Mouse (Mus musculus): Measurements from ENCODE around the gene Pdcd7. TPM values are rescaled to one million over a fixed set of nuclear protein-coding genes. Genes with fewer than 3 reads are reported as not detected.

Gene Pdcd7
- total RNA-seq, 2 experiments from 2014 or later = 11.5 to 12.6 TPM

DNA sequence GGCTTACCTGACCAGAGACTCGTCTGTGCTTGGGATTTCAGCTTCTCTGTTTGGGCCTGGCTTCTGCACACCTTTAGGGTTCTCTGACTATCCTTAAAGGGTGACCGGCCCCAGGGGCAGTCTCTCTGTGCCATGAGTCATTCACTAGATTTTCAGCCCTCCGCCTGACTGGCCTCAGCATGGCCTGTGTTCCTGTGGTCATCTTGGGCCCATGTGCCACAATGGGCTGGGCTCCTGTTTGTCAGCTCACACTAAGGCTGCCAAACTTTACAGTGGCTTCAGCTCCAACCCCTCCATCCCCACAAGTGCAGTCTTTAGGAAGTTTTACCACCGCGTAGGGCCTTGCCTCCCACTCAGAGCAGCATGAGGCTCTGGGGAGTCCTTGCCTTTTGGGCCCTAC is 7.3 kb downstream of the Pdcd7 start:
- no peak for DNase-seq (ENCODE audit: low spot score)
- intact Hi-C loops (cut with DNase I) = no loop called here

DNA sequence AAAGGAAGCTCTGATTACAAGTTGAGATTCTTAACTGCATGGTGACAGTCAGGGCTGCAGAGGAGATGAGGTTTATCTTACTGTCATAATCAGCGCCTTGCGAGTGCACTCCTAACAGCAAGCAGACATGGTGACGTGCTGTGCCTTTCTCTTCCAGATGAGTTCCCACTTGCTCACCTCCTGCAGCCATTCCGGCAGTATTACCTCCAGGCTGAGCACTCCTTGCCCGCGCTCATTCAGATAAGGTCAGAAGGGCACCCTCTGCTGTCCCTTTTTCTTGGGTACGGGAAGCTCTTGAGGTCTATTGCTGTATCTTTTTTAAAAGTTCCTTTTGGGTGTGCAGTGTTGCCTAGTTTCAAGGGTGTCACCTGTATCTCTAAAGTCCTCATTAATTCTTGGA is 10.7 kb downstream of the Pdcd7 start:
- intact Hi-C loops (cut with DNase I) = no loop called here
- DNase-seq (ENCODE audit: low spot score) = no peak

DNA sequence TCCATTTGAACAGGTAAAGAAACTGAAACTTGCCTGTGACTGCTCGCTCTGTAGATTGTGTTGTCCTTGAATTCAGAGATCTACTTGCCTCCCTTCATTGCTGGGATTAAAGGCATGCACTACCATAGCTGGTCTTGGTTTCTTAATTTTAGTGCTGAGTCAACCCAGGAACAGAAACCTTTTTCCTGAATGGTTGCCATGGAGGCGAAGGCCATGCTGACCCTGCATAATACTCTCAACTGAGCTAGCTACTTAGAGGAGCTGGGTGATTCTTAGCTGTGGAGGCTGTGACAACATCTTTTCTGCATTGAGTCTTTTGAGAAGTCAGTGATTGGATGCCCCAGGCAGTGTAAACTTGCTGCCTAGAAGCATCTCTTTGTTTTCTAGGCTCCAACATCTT is 11.1 kb downstream of the Pdcd7 start:
- DNase-seq (ENCODE audit: low spot score) = no peak
- intact Hi-C loops (cut with DNase I) = no loop called here

DNA sequence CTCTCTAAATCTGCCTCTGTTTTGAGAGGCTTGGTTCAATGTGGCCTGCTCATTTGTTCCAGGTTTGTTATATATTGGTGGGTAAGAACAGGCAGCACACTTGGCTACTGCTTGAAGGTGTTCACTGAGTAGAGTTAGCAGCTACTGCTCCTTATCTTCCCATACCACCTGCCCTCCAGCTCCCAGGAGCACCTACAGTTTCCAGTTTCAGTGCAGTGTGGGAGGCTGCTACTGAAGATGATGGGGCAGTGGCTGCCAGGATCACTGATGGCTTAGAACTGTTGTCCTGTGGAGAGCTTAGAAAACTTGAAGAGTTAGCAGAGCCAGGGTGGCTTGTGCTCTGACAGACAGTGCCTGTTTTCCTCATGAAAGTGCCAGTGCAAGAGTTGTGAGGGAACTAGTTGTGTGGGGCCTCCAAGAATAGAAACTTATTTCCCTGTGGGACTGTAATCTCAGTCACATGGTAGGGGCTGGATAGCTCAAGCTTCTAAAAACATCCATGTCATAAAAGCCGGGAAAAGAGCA is 13.1 kb downstream of the Pdcd7 start:
- DNase-seq (ENCODE audit: low spot score) = no peak

DNA sequence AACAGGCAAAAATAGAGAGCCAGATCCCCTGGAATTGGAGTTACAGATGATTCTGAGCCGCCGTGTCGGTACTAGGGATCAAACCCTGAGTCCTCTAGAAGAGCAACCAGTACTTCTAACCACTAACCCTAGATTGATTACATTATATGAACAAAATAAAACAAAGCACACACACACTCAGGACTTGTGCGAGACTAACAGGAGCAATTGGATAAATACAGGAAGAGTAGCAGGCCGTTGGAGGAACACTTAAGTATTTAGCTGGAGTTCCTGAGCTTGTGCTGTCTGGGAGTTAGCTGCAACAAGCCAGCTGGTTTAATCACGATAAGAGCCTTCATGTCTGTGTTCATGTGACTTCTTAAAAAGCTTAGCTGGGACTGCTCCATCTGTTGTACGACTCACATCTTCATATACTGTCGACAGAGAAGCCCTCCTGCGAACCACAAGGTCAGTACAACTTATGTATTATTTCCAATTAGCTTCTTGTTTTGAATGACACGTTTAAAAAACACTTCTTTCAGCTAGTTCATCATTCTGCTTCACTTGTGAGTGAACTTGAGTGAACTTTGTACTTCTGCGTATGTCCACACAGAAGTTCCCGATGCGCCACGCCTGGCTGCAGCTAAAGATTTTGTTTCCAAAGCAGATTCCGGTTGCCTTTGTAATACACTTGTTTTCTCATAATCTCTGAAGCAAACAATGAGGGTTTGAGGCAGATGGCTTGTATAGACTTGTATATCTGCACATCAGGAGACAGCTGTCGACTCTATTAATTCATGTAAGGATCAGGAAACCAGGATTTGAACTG is 14.9 kb downstream of the Pdcd7 start, which contains the start of gene Ubap1l:
Gene Ubap1l, plus strand, starts transcription at position 401 of the 808 bp plus-strand sequence.
- intact Hi-C loops (cut with DNase I) = no loop called here
- DNase-seq (ENCODE audit: low spot score) = no peak

More for the DNA sequence above, 13.1 kb downstream of the Pdcd7 start:
- intact Hi-C loops (cut with DNase I) = no loop called here

DNA sequence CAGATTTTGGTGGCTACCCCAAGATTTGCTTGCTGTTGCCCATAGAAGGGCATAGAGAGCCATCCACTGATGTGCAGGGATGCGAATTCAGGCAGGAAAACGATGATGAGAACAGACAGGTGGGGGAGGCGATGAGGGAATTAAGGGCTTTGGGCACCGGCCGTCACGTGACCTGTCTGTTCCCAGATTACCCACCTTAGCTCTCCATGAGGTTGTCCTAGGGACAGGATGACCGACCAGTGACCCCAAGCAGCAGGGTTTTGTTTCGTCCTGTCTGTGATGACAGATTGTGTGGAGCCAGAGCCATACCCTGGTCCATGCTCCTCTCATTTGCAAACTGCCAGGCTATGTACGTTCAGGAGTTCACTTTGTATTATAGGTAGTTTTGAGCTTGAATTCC is 17.8 kb downstream of the Pdcd7 start:
- intact Hi-C loops (cut with DNase I) = no loop called here
- DNase-seq (ENCODE audit: low spot score) = no peak

DNA sequence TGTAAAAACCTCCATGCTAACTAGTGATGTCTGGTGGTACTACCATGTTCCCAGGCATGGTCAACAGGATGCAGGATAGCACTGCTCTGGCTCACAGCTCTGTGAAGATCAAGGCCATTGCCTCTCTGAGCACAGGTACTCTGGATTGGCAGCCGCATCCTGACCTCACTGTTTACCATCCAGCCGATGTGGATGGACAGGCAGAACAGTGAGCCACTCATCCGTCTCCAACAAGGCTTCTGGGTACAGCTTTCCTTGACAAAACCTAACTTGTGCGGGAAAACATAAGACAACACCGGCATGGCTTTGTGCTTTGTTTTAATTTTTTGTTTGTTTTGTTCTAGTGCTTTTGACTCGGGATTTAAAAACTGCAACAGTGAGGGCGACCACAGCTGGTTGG is 19.8 kb downstream of the Pdcd7 start:
- intact Hi-C loops (cut with DNase I) = no loop called here
- DNase-seq (ENCODE audit: low spot score) = no peak

DNA sequence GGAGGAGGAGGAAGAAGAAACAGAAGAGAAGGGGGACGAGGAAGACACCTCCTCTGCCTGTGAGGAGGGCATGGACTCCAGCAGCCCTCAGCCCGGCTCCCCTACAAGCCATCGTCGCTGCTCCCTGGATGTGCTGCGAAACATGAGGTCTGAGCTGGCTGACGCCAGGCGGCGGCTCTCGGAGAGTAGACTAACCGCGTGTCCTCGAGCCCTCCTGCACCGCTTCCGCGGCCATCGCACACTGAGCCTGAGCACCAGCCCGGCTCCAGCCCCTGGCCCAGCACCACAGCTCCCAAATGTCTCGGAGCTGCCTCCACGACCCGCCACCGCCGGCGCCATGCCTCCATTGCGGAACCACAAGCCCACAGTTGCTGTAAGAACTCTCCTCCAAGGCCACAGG is 25.9 kb downstream of the Pdcd7 start:
- intact Hi-C loops (cut with DNase I) = loop anchor here (1.0 kb wide), 1 partner anchor 61 kb away; no protein-coding TSS in a partner anchor
- no peak for DNase-seq (ENCODE audit: low spot score)

DNA sequence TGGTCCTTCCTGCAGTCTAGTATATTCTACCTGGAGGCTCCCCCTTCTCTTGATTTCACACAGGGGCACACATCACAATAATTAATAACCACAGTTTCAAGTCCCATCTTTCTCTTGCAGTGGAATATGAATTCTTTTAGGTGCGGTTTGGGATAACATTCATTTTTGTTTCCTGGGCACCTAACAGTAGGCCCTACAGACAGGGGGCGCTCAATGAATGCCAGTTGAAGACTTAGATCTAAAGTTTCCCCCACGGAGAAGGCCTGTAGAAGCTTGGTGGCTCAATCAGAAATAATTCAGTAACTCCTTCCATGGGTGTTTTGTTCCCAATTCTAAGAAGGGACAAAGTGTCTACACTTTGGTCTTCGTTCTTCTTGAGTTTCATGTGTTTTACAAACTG is 26.5 kb downstream of the Pdcd7 start:
- intact Hi-C loops (cut with DNase I) = loop anchor here (1.0 kb wide), 1 partner anchor 60 kb away; no protein-coding TSS in a partner anchor
- no peak for DNase-seq (ENCODE audit: low spot score)

DNA sequence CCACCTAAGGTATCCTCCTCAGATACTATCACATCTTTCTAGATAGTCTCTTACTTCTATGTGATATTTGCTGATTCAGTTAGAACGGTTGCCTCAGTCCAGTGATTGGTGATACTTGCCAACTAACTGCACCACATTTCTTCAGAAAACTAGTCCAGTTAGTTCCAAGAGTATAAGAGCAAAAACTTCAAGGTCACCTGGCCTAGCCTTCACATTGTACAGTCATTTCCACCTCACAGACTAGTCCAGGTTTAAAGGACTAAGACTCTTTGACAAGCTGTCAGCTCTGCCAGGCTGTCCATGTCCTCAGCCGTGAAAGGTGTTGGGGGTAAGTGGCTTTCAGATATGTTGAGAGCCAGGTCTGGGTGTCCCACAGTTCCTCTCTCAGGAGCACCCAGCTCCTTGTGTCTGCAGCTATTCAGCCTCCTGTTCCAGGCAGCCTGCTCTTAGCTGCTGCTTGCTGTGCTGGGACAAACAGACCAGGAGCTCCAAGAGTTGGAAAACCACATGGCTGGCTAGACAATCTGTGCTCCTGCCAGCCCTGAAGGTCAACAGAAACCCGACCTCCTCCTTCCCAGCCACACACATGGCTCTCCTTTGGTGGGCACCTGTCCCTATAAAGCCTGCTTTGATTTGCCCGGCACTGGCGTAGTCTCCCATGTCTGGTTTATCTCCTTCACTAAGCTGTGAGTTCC is 28.7 kb downstream of the Pdcd7 start:
- intact Hi-C loops (cut with DNase I) = no loop called here
- DNase-seq (ENCODE audit: low spot score) = no peak

DNA sequence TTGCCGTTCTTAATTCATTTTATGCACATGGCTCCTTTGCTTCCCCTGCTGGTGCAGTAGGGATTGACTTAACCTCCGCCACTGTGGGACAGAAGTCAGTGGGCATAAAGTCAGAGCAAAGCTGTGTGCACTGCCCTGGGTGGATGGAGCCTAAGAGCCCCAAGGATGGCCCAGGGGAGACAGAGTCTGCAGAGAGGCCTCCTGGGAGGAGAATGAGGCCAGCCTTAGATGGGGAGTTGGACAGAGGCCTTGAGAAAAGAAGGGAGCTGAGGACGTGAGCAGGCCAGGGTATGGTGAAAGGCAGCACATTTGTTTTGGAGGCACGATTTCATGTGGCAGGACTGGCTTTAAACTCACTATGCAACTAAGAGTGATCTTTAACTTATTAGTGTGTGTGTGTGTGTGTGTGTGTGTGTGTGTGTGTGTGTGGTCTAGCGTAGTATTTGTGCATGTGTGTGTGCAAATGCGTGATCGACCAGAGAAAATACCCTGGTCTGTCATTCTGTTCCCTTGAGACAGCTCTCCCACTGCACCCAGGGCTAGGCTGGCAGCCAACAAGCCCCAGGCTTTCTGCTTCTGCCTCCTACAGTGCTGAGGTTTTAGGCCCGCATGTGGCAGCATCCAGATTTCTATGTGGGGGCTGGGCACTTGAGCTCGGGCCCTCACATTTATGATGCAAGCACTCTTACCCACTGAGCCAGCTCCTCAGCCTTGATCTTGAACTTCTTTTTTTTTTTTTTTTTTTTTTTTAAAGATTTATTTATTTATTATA is 29.4 kb downstream of the Pdcd7 start:
- no peak for DNase-seq (ENCODE audit: low spot score)

DNA sequence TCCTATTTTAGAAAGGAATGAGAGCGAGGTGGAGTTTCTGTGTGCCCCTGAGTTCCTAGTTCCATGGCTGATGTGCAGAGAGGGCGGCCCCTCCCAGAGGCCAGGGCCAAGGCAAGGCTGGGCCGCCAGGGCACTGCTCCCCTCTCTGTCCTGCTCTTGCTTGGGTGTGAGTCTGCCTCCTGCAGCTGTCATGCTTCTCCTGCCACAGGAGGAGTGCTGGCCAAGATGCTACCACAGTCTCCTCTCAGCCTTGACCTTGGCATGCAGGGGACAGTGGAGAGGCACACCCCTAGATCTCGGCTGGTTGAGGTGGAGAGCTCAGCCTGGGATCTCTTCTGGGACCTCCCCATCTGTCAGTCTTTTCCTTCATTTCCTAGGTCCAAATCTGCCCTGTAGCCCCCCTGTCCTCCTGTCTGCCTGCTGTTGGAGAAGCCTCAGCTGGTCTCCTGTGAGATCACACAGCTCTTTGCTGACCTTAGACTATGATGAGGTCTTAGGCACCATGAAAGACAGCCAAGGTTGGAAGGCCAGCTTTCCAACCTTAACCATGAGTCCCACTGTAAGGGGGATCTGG is 35.2 kb downstream of the Pdcd7 start:
- no peak for DNase-seq (ENCODE audit: low spot score)
- intact Hi-C loops (cut with DNase I) = no loop called here

More for the DNA sequence above, 29.4 kb downstream of the Pdcd7 start:
- intact Hi-C loops (cut with DNase I) = no loop called here

DNA sequence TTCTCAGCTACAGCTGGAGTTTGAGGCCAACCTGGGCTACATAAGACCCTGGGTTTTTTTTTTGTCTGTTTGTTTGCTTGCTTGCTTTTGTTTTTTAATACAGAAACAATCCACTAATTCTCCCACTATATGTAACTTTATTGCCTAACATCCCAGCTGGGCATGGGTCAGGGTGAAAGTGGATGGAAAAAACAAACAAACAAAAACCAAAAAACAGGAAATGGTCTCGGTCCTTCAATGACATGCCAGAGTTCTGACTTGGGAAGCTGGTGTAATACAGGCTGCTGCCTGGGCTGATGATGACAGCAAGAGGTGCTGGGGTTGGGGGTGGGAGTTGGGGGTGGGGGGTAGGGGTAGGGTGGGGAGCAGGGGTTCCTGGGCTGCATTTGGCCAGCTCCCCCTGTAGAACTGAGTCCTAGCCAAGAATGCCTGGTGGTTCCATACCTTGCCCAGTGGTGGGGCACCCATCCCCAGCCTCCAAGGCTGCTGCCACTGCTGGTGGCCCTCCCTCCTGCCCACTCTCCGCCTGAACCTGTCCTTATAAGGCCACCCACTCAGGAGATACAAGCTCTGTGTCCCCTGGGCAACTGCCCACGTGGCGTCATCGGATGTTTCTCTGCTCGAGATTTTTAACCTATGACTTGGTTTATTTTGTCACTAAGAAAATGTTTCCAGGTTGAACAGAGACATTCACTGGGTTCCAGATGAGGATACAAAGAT is 36.3 kb downstream of the Pdcd7 start:
- DNase-seq (ENCODE audit: low spot score) = no peak
- intact Hi-C loops (cut with DNase I) = no loop called here

DNA sequence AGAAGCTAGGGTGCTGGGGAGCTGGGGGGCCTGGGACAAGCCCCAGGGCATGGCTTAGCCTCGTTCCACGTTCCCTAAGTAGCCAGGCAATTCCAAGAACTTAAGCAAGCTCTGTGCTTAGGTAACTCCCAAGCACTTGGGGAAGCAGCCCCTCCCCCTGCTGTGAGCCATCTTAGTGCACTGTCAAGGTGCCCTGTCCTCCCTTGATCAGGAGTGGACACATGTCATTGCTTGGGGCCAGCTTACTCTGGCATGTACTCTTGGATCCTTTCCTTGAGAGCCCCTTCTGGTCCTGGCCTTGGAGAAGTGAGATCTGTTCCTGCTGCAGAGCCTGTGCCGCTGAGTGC is 36.8 kb downstream of the Pdcd7 start:
- intact Hi-C loops (cut with DNase I) = no loop called here
- no peak for DNase-seq (ENCODE audit: low spot score)

DNA sequence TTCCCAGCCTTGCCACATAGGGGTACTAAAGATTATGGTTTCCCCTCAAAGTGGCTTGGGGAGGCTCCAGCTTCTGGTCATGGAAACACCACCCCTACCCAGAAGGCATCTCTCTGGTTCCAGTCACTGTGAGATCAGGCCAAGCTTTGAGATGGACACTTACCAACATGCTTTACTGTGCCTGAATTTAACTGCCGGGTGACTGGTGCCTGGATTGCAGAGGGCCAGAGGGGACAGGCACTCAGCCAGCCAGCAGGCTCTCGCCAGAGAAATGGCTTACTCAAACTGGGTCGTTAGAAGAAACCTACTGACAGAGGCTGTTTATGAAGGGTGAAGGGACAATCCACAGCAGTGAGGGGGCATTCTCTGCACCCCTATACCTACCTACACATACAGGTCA is 38.4 kb downstream of the Pdcd7 start:
- no peak for DNase-seq (ENCODE audit: low spot score)
- intact Hi-C loops (cut with DNase I) = no loop called here

DNA sequence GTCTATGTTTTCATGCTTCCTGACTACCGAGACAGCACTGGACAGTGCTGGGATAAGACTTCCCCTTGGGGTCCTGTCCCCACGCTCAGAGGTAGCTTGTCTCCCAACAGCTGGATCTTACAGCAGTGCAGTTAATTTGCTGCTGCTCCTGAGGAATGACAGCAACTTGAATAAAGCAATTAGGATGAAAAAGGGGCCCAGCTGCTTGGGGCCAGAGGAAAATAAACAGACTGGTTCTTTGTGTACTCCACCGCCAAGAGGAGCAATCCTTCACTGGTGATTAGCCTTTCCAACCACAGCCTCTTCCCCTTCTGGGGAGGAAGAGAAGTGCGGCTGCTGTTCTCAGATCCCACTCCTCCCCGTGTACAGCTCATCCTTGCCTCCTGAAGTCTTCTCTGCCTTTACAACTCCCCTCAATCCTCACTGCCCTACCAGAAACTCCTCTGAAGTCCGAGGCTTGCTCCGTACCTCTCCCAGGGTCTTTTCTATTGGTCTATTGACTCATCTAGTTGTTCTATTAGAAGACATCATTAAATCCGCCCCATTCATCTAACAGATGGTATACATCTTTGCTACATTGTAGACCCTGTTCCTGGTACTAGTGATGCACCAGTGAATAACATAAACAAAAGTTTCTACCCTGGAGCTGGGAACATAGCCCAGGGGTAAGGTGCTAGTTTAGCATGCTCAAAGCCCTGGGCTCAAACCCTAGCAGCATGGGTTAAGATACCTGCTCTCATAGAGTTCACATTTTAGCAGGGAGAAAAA is 40.7 kb downstream of the Pdcd7 start:
- intact Hi-C loops (cut with DNase I) = no loop called here
- DNase-seq (ENCODE audit: low spot score) = no peak

DNA sequence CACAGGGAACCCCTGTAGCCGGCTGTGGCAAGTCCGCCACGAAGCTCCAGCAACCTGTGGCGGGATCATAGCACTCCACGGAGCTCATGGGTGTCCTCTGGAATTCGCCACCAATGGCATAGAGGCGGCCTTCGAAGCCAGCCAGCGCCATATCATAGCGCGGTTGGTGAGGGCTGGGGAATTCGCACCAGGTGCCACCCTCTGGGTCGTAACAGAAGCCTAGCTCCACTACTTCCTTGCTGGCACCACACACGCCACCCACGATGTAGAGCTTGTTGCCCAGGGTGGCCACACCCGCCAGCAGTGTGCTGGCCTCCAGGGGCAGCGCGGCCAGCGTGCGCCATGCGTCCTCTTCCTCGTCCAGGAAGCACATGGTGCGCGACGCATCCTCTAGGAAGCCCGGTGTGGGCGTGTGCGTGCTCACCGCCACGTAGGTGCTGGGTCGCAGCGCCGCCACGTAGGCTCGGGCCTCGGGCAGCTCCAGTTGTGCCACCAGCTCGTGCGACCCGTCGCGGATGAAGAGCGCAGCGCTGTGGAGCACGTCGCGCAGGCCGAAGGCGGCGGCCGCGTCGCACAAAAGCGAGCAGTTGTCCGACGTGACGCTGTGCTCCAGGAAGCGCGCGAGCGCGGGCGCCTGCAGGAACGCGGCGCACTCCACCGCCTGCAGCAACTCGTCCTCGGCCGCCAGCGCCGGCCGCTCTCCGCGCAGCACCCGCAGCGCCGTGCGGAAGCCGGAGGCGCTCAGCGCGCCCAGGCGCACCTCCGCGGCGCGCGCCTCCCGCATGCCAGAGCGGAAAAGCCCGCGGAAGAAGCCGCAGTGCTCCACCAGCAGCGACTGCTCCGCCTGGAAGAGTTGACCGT is 45.1 kb downstream of the Pdcd7 start:
- no peak for DNase-seq (ENCODE audit: low spot score)
- intact Hi-C loops (cut with DNase I) = no loop called here

DNA sequence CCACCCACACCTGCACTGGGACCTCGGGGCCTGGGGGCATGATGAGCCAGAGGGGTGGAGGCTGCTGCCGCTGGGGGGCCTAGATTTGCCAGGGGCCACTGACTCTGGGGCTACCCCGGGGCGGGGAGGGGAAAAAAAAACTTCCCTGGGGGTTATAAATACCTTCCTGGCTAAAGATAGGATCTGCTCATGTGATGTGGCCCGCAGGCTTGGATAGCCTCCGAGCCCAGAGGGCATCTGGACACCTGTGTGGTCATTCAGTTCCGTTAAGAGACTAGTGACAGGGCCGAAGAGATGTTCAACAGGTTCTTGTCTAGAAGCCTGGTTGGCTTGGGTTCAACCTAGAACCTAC is 45.7 kb downstream of the Pdcd7 start, which contains the start of gene Kbtbd13:
Gene Kbtbd13, minus strand, starts transcription at position 40 of the 352 bp plus-strand sequence.
- intact Hi-C loops (cut with DNase I) = no loop called here
- DNase-seq (ENCODE audit: low spot score) = no peak

Measured in heart, postnatal 25 days (tissue).